Mouse (Mus musculus) WW6 (cell line): ENCODE data around the gene Ccdc167.

Experiments
- DNase-seq: peaks from one replicate; pipeline ENCODE4 v3.0.0-alpha.2; 2013; ENCODE audit warnings: low read depth, low spot score

The Ccdc167 gene

GRCm38 (mm10) chr17:29686771-29687170, 30.1 kb downstream of the Ccdc167 start:
- DNase-seq = no peak

GRCm38 (mm10) chr17:29684275-29684674, 32.6 kb downstream of the Ccdc167 start:
- no peak for DNase-seq

GRCm38 (mm10) chr17:29683127-29683526, 33.7 kb downstream of the Ccdc167 start:
- DNase-seq = no peak

- no peak for DNase-seq
Observed at GRCm38 (mm10) chr17:29682261-29682660, 34.6 kb downstream of the Ccdc167 start.

DNA sequence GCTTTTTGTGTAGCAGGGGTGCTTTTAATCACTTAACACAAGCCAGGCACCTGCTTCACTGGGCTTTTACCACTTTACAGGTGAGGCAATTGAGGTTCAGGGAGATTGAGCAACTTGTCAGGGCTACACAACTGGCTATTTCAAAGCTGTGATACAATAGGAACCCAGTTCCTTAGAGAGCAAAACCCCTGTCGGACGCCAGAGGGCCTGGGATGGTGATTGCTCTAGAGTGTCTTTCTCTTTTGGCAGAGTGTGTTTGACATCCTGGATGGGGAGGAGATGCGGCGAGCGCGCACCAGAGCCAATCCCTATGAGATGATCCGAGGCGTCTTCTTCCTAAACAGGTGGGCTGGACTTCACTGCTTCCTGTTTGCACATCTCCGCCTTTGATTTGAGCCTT, 35.2 kb downstream of the Ccdc167 start:
- no peak for DNase-seq

- DNase-seq = no peak
Observed at GRCm38 (mm10) chr17:29680921-29681320, 35.9 kb downstream of the Ccdc167 start.

- no peak for DNase-seq
Observed at GRCm38 (mm10) chr17:29680174-29680573, 36.7 kb downstream of the Ccdc167 start.

- no peak for DNase-seq
Observed at GRCm38 (mm10) chr17:29679038-29679767, 37.6 kb downstream of the Ccdc167 start.

GRCm38 (mm10) chr17:29678526-29678925, 38.3 kb downstream of the Ccdc167 start:
- no peak for DNase-seq

- DNase-seq = no peak
Observed at GRCm38 (mm10) chr17:29673325-29673724, 43.5 kb downstream of the Ccdc167 start.

DNA sequence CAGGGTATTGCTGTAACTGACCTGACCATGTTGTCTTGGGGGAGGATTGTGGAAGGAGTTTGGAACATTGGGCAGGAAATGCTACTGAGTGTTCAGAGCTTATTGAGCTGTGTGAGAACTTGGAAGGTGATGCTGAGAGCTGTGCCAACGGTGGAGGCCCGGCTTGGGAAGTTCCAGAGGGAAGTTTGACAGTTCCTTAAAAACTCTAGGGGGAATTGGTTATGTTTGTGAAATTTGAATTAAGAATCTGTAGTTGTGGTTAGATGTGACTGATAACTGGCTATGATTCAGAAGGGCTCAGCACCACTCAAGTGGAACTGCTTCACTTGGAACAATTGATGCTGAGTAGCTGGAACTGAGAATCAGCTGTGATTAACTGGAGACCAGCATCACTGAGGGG, 45.8 kb downstream of the Ccdc167 start:
- no peak for DNase-seq

DNA sequence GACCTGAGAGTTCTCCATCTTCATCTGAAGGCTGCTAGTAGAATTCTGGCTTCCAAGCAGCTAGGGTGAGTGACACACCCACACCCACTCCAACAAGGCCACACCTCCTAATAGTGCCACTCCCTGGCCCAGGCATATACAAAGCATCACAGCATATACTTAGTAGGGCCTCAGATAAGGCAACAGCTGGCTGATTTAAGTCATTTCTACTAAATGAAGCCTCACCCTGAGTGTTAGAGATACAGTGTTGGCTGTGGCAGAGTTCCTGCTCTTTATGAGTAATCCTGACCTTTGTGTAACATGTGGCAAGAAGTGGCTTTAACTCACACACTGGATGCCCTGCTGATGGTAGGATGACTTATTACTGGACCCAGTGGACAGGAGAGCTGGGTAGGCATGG, 46.9 kb downstream of the Ccdc167 start:
- DNase-seq = no peak

DNA sequence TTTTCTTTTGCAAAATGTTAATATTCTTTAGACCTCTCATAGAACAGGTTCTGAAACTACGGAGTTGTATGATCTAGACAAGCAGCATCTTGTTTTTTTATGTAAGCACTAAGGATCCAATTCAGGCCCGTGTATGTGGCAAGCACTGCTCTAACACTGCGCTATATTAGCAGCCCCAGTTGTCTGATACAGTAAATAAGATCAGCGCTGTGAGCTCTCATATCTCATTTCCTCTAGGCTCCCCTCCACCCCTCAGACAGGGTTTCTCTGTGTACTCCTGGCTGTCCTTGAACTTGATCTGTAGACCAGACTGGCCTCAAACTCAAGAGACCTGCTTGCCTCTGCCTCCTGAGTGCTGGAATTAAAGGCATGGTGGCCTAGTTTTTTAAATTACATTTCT, 47.8 kb downstream of the Ccdc167 start:
- no peak for DNase-seq

GRCm38 (mm10) chr17:29668051-29668986, 48.5 kb downstream of the Ccdc167 start:
- DNase-seq = no peak

GRCm38 (mm10) chr17:29662145-29662544, 54.7 kb downstream of the Ccdc167 start:
- DNase-seq = no peak

DNA sequence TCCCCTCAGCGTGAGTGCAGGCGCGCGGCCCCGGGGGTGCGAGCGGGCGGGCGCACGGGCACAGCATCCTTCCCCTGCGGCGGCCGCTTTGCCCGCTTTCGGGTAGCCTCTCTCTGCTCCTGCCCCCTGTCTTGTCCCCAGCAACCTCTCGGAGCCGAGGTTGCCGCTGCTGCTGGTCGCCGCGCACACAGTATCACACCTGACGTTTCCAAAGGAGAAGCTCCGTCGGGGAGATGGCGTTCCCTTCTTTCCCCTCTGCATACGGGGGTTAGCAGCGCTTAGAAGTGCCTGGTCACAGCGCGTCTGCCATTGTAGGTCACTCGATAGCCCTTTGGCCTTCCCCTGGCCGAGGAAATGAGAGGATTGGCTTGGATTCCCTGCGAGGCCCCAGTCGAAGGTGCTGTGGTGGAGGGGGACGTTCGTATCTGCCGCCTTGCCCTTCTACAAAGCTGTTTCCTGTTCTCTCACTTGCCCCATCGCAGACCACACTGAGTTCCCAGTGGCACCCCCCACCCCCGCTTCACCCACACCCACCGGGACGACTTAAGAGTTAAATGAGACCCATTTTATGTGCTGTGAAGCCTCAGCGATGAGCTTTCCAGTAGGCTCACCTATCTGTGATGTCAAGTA, 56.0 kb downstream of the Ccdc167 start:
- DNase-seq = no peak

DNA sequence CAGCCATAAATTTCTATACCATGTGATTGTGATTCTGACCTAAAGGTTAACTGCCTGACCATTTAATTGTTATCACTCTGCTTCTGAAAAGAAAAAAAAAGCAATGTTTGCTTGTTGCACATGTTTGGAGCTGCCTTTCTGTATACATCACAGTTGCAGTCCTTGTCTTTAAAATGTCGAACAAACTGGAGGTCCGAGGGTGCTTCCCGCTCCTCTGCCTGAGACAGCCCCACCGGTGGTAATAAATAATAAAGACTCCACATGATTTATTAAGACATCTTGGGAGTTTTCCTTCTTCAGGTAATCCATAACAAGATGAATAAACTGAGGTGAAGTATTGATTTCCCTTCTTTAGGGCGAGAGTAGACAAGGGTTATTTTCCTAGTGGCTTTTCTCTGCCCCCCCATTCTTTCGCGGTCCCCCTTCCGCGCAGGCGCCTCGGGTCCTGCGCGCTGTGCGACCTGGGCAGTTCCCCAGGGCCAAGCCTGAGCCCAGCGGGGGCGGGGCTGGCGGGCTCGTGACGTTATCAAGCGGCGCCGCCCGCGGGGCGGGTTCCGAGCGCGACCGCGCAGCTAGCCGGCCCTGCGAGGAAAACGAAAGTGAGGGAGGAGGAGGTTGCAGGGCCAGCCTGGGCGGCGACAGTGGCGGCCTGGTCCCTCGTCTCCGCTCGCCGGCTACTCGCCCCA, 56.6 kb downstream of the Ccdc167 start, which contains the start of gene Cmtr1:
Gene Cmtr1, plus strand, starts transcription at position 520 of the 686 bp plus-strand sequence.
- DNase-seq = peak; percentile 80

- DNase-seq = no peak
Observed at GRCm38 (mm10) chr17:29658249-29658648, 58.6 kb downstream of the Ccdc167 start.

DNA sequence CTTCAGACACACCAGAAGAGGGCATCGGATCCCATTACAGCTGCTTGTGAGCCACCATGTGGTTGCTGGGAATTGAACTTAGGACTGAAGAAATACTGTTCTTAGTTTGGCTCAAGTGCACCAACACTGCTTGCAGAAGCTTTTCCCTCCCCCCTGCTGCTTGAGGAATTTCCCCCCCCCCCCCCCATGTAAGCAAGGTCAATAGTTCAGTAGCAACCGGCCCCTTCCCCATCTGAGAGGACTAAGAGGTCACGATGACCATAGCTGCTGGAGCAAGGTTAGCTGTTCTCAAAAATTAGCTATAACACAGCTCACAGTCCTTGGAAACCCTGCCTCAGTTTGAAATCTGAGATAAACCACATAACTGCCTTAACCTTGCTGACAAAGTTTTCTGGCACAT, 74.6 kb downstream of the Ccdc167 start:
- no peak for DNase-seq

DNA sequence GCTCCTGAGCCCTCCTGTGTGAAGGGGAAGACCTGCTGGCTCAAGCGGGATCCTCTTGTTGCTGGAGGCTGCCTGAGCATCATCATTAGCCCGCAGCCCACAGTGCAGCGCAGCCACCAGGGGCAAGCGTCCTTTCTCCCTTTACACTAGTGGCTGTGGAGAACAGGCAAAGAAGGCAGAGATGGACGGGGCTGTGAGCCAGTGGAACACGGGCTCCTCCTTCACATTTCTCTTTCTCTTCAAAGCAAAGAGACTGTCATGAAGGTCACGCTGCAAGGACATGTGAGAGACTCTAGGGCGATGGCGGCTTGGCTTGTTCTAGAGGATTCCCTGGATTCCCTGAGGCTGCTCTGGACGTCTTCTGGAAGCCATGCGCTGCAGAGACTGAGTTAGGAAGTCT, 75.9 kb downstream of the Ccdc167 start:
- DNase-seq = no peak

- DNase-seq = no peak
Observed at GRCm38 (mm10) chr17:29637895-29638294, 78.9 kb downstream of the Ccdc167 start.

- DNase-seq = no peak
Observed at GRCm38 (mm10) chr17:29637377-29637776, 79.5 kb downstream of the Ccdc167 start.
